Mouse (Mus musculus) CH12.LX (cell line): ENCODE measurements around the gene Tbx10. TPM values are rescaled to one million over a fixed set of nuclear protein-coding genes. Genes with fewer than 3 reads are reported as not detected.

Source experiments
- DNase-seq: peaks from one replicate; pipeline ENCODE4 v3.0.0-alpha.2; 2013; ENCODE audit errors: extremely low read depth
- H3K27ac ChIP-seq: 2 replicates; pipeline ENCODE4 v1.5.1; 2012; ENCODE audit warnings: low read depth, mild to moderate bottlenecking, control low read depth, moderate library complexity; ENCODE audit not compliant: insufficient read depth
- H3K27me3 ChIP-seq: replicated peaks from 2 replicates; pipeline ENCODE3; 2012; ENCODE audit warnings: inconsistent platforms
- H3K36me3 ChIP-seq, 2 experiments: replicated peaks in 1 of 2; 2 replicates each; pipeline versions ENCODE3 to v1.6.1; 2012; ENCODE audit warnings: inconsistent platforms in 1 of 2, low read length in 1 of 2, mild to moderate bottlenecking in 1 of 2, mixed read lengths in 1 of 2, moderate library complexity in 1 of 2; ENCODE audit not compliant: control insufficient read depth in 1 of 2, insufficient read depth in 1 of 2
- H3K4me1 ChIP-seq, 2 experiments: 2 replicates each; pipeline ENCODE4 v1.6.1; 2012; ENCODE audit warnings: inconsistent platforms in 1 of 2, moderate library complexity in 1 of 2; ENCODE audit not compliant: insufficient read depth in 2 of 2, control insufficient read depth in 1 of 2
- H3K4me2 ChIP-seq: 2 replicates; pipeline ENCODE4 v1.6.1; 2012; ENCODE audit warnings: low read depth, mild to moderate bottlenecking, control low read depth; ENCODE audit not compliant: poor library complexity, insufficient read depth, severe bottlenecking
- H3K4me3 ChIP-seq, 3 experiments: fragments of 150-350 bp in 1 of 3; sonication (generic) in 1 of 3; replicated peaks in 1 of 3; 2 replicates each; pipeline versions ENCODE3 to v1.5.1; 2011 to 2012; ENCODE audit warnings: low read depth in 2 of 3, low read length in 2 of 3, mild to moderate bottlenecking in 2 of 3, moderate library complexity in 2 of 3, control low read depth in 1 of 3, improper control_type of control experiment in 1 of 3, inconsistent platforms in 1 of 3, mixed read lengths in 1 of 3; ENCODE audit not compliant: poor library complexity in 1 of 3
- H3K79me2 ChIP-seq: replicated peaks from 2 replicates; pipeline ENCODE4 v1.6.1; 2012; ENCODE audit warnings: mild to moderate bottlenecking, moderate library complexity; ENCODE audit not compliant: control insufficient read depth, poor library complexity, insufficient read depth, severe bottlenecking; ENCODE audit errors: extremely low read depth
- H3K9ac ChIP-seq: 2 replicates; pipeline ENCODE4 v1.6.1; 2012; ENCODE audit warnings: low read depth, mild to moderate bottlenecking, control low read depth, moderate library complexity; ENCODE audit not compliant: insufficient read depth
- H3K9me3 ChIP-seq: replicated peaks from 2 replicates; pipeline ENCODE3; 2012; ENCODE audit warnings: low read length, inconsistent platforms, mixed read lengths
- BHLHE40 ChIP-seq: IDR thresholded peaks from 2 replicates; pipeline ENCODE4 v1.6.1; 2011; ENCODE audit warnings: mild to moderate bottlenecking, low read depth, low read length, improper control_type of control experiment
- CHD1 ChIP-seq: IDR thresholded peaks from 2 replicates; pipeline ENCODE4 v1.6.1; 2012; ENCODE audit warnings: low read depth, low read length, improper control_type of control experiment, inconsistent platforms
- CHD2 ChIP-seq: IDR thresholded peaks from 2 replicates; pipeline ENCODE4 v1.6.1; 2011; ENCODE audit warnings: low read length, improper control_type of control experiment
- CTCF ChIP-seq, 2 experiments: IDR thresholded peaks in 1 of 2; conservative IDR thresholded peaks in 1 of 2; 2 replicates each; pipeline ENCODE4 v1.5.1; 2011 to 2012; ENCODE audit warnings: low read depth in 2 of 2, low read length in 2 of 2, improper control_type of control experiment in 1 of 2, inconsistent platforms in 1 of 2, mild to moderate bottlenecking in 1 of 2, moderate library complexity in 1 of 2
- E2F4 ChIP-seq: IDR thresholded peaks from 2 replicates; pipeline ENCODE4 v1.6.1; 2011; ENCODE audit warnings: low read depth, low read length, improper control_type of control experiment; ENCODE audit not compliant: insufficient replicate concordance
- ELF1 ChIP-seq: IDR thresholded peaks from 2 replicates; pipeline ENCODE4 v1.6.1; 2014; ENCODE audit warnings: low read depth, mild to moderate bottlenecking, inconsistent platforms, low read length, improper control_type of control experiment
- EP300 ChIP-seq: IDR thresholded peaks from 2 replicates; pipeline ENCODE4 v1.6.1; 2011; ENCODE audit warnings: low read length, improper control_type of control experiment
- ETS1 ChIP-seq: conservative IDR thresholded peaks from 2 replicates; pipeline ENCODE4 v1.6.1; 2012; ENCODE audit warnings: low read depth, mild to moderate bottlenecking, inconsistent platforms, low read length, improper control_type of control experiment, moderate library complexity
- GABPA ChIP-seq: IDR thresholded peaks from 2 replicates; pipeline ENCODE4 v1.6.1; 2012; ENCODE audit warnings: low read depth, low read length, improper control_type of control experiment, inconsistent platforms; ENCODE audit not compliant: insufficient replicate concordance
- HCFC1 ChIP-seq: IDR thresholded peaks from 2 replicates; pipeline ENCODE4 v1.6.1; 2012; ENCODE audit warnings: low read depth, mild to moderate bottlenecking, inconsistent platforms, low read length, improper control_type of control experiment
- IRF4 ChIP-seq: IDR thresholded peaks from 2 replicates; pipeline ENCODE4 v1.6.1; 2014; ENCODE audit warnings: low read depth, mild to moderate bottlenecking, inconsistent platforms, low read length, improper control_type of control experiment
- JUN ChIP-seq: IDR thresholded peaks from 2 replicates; pipeline ENCODE4 v1.6.1; 2011; ENCODE audit warnings: low read depth, mild to moderate bottlenecking, low read length, improper control_type of control experiment, moderate library complexity; ENCODE audit not compliant: insufficient read depth
- JUND ChIP-seq: conservative IDR thresholded peaks from 2 replicates; pipeline ENCODE4 v1.6.1; 2011; ENCODE audit warnings: low read depth, low read length, improper control_type of control experiment
- KAT2A ChIP-seq: IDR thresholded peaks from 2 replicates; pipeline ENCODE4 v1.6.1; 2012; ENCODE audit warnings: low read length, improper control_type of control experiment, inconsistent platforms; ENCODE audit not compliant: insufficient replicate concordance
- MAFK ChIP-seq: IDR thresholded peaks from 2 replicates; pipeline ENCODE4 v1.6.1; 2011; ENCODE audit warnings: low read length, improper control_type of control experiment; ENCODE audit not compliant: insufficient replicate concordance
- MAX ChIP-seq: IDR thresholded peaks from 2 replicates; pipeline ENCODE4 v1.6.1; 2011; ENCODE audit warnings: low read length, improper control_type of control experiment
- MAZ ChIP-seq: IDR thresholded peaks from 2 replicates; pipeline ENCODE4 v1.6.1; 2012; ENCODE audit warnings: low read depth, mild to moderate bottlenecking, inconsistent platforms, low read length, improper control_type of control experiment, moderate library complexity
- MEF2A ChIP-seq: IDR thresholded peaks from 2 replicates; pipeline ENCODE4 v1.6.1; 2014; ENCODE audit warnings: low read depth, mild to moderate bottlenecking, inconsistent platforms, low read length, improper control_type of control experiment, borderline replicate concordance
- MXI1 ChIP-seq: IDR thresholded peaks from 2 replicates; pipeline ENCODE4 v1.6.1; 2011; ENCODE audit warnings: mild to moderate bottlenecking, low read depth, low read length, improper control_type of control experiment
- MYC ChIP-seq: IDR thresholded peaks from 2 replicates; pipeline ENCODE4 v1.6.1; 2011; ENCODE audit warnings: low read depth, mild to moderate bottlenecking, improper control_type of control experiment, low read length
- NELFE ChIP-seq: IDR thresholded peaks from 2 replicates; pipeline ENCODE4 v1.6.1; 2011; ENCODE audit warnings: low read depth, low read length, improper control_type of control experiment
- NRF1 ChIP-seq: IDR thresholded peaks from 2 replicates; pipeline ENCODE4 v1.6.1; 2014; ENCODE audit warnings: low read depth, mild to moderate bottlenecking, inconsistent platforms, low read length, improper control_type of control experiment, moderate library complexity
- PAX5 ChIP-seq: IDR thresholded peaks from 2 replicates; pipeline ENCODE4 v1.6.1; 2012; ENCODE audit warnings: low read length, inconsistent platforms, mixed read lengths
- POLR2A ChIP-seq: IDR thresholded peaks from 2 replicates; pipeline ENCODE4 v1.6.1; 2011; ENCODE audit warnings: low read depth, mild to moderate bottlenecking, improper control_type of control experiment, low read length
- POLR2AphosphoS2 ChIP-seq: IDR thresholded peaks from 2 replicates; pipeline ENCODE4 v1.6.1; 2011; ENCODE audit warnings: low read depth, low read length, improper control_type of control experiment
- RAD21 ChIP-seq: IDR thresholded peaks from 2 replicates; pipeline ENCODE4 v1.6.1; 2011; ENCODE audit warnings: low read depth, mild to moderate bottlenecking, low read length, improper control_type of control experiment, moderate library complexity
- RCOR1 ChIP-seq: conservative IDR thresholded peaks from 2 replicates; pipeline ENCODE4 v1.6.1; 2012; ENCODE audit warnings: low read depth, mild to moderate bottlenecking, inconsistent platforms, low read length, improper control_type of control experiment
- SIN3A ChIP-seq: IDR thresholded peaks from 2 replicates; pipeline ENCODE4 v1.6.1; 2012; ENCODE audit warnings: low read length, improper control_type of control experiment, inconsistent platforms
- SMC3 ChIP-seq: IDR thresholded peaks from 2 replicates; pipeline ENCODE4 v1.6.1; 2011; ENCODE audit warnings: low read depth, low read length, improper control_type of control experiment
- TBP ChIP-seq: conservative IDR thresholded peaks from 2 replicates; pipeline ENCODE4 v1.6.1; 2011; ENCODE audit warnings: low read depth, low read length, improper control_type of control experiment
- TCF12 ChIP-seq: IDR thresholded peaks from 2 replicates; pipeline ENCODE4 v1.6.1; 2014; ENCODE audit warnings: low read depth, mild to moderate bottlenecking, inconsistent platforms, low read length, improper control_type of control experiment
- UBTF ChIP-seq: IDR thresholded peaks from 2 replicates; pipeline ENCODE4 v1.6.1; 2012; ENCODE audit warnings: low read depth, mild to moderate bottlenecking, inconsistent platforms, low read length, improper control_type of control experiment, moderate library complexity
- USF1 ChIP-seq: IDR thresholded peaks from 2 replicates; pipeline ENCODE4 v1.6.1; 2014; ENCODE audit warnings: low read depth, mild to moderate bottlenecking, inconsistent platforms, low read length, improper control_type of control experiment
- USF2 ChIP-seq: conservative IDR thresholded peaks from 2 replicates; pipeline ENCODE4 v1.6.1; 2011; ENCODE audit warnings: low read depth, low read length, improper control_type of control experiment
- ZC3H11A ChIP-seq: IDR thresholded peaks from 2 replicates; pipeline ENCODE4 v1.6.1; 2012; ENCODE audit warnings: low read depth, mild to moderate bottlenecking, inconsistent platforms, low read length, improper control_type of control experiment
- ZKSCAN1 ChIP-seq: IDR thresholded peaks from 2 replicates; pipeline ENCODE4 v1.6.1; 2012; ENCODE audit warnings: low read depth, inconsistent platforms, low read length, improper control_type of control experiment, borderline replicate concordance
- ZMIZ1 ChIP-seq: IDR thresholded peaks from 2 replicates; pipeline ENCODE4 v1.6.1; 2012; ENCODE audit warnings: low read depth, mild to moderate bottlenecking, inconsistent platforms, low read length, improper control_type of control experiment
- ZNF384 ChIP-seq: IDR thresholded peaks from 2 replicates; pipeline ENCODE4 v1.6.1; 2012; ENCODE audit warnings: low read depth, low read length, improper control_type of control experiment, inconsistent platforms
- dilution Hi-C: fragments of 300-500 bp; cut with MboI; formaldehyde crosslinking; loops from 2 replicates; pipeline ENCODE4 v1.14.3; 2020; ENCODE audit warnings: low sequenced_read_pairs; ENCODE audit not compliant: extremely low pct_unique_long_range_greater_than_20kb, extremely low pct_ligation_motif_present
- in situ Hi-C: fragments of 300-500 bp; cut with MboI; formaldehyde crosslinking; loops from 3 replicates; pipeline ENCODE4 v1.14.3; 2019; ENCODE audit warnings: low sequenced_read_pairs, low pct_ligation_motif_present, low pct_unique_long_range_greater_than_20kb, mixed read lengths
- polyA plus RNA-seq: library from polyadenylated mRNA; unstranded; fragments of >175 nt; gene quantifications from 2 replicates; pipeline ENCODE4 v1.2.1, GENCODE M21; 2012; ENCODE audit warnings: low read depth; ENCODE audit not compliant: insufficient read length
- total RNA-seq, 2 experiments: library from RNA; depleted of rRNA; stranded (reverse); fragments of 300-350 nt in 1 of 2; fragments of >200 nt in 1 of 2; gene quantifications; 2 replicates each; pipeline ENCODE4 v1.2.3; 2012 to 2014

Gene Tbx10
- total and polyA plus RNA-seq, 3 experiments, result not detected

DNA sequence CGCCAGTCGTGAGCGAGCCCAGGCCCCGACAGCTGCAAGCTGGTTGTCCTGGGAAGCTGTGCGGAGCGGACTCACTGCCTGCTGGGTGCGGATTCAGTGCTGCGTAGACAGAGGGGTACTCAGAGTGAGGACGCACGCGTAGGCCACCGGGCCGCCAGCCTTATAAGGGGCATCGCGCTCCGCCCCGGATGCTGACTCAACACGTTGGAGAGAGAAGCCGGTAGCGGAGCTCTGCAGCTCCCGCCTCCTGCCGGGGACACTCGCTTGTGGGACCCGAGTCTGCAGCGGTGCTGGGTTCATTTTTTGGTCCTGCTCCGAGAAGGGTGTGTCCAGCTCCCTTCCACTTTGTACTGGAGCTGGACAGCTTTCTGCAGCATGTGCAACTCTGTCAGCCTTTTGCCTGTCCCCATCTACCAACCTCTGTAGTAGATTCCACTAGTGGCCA, 45.3 kb downstream of the Tbx10 start, which contains the start of gene Gstp1:
Gene Gstp1 (minus strand): TSS at position 198 of the 445 bp plus-strand sequence.
- H3K9me3 ChIP-seq, result no peaks in the 10 kb centered on the region
- peaks cover 10 to 25% of the 10 kb centered on the region in 2 experiments for H3K4me1 ChIP-seq
- peak within 1 kb of the TSS; percentile 76 for H3K9ac ChIP-seq
- H3K27ac ChIP-seq, result 0 out of 2 replicates have a peak within 1 kb of the TSS, but pooled peaks have one; percentile 22
- DNase-seq, result peak; percentile 89
- dilution Hi-C loops (no loop called here), in situ Hi-C loops (no loop called here)
- H3K4me2 ChIP-seq, result peak within 1 kb of the TSS; percentile 94
- TF ChIP-seq KAT2A (peak; percentile 54; the same call in 1 of the 2 replicates), POLR2AphosphoS2 (peak; percentile 77; the same call in 1 of the 2 replicates), GABPA (no peak), NELFE (peak; percentile 97), MXI1 (peak; percentile 81; the same call in 1 of the 2 replicates), JUN (no peak), TCF12 (peak; percentile 92), MAFK (peak; percentile 93), TBP (peak; percentile 97), SIN3A (0 out of 2 replicates have a peak, but pooled peaks have one; percentile 37), JUND (no peak), USF1 (no peak), POLR2A (peak; percentile 98), ETS1 (no peak), HCFC1 (peak; percentile 67; the same call in 1 of the 2 replicates), CHD2 (no peak), EP300 (no peak), BHLHE40 (peak; percentile 69), RCOR1 (no peak), RAD21 (no peak), UBTF (no peak), PAX5 (no peak), E2F4 (no peak), ELF1 (peak; percentile 76), MEF2A (peak; percentile 60; the same call in 1 of the 2 replicates), CTCF (conservative IDR thresholded peaks at IDR 0.05 in 1 of 2, IDR thresholded peaks at IDR 0.05 in 1 of 2; ENCODE audit: low read depth in 2 of 2, low read length in 2 of 2) (peak in 1 of 2 experiments; percentile 3; a peak in 1 of 4 replicates), IRF4 (peak; percentile 54), ZC3H11A (no peak), ZNF384 (no peak), SMC3 (no peak), MAZ (0 out of 2 replicates have a peak, but pooled peaks have one; percentile 29), ZKSCAN1 (no peak), NRF1 (peak; percentile 76), ZMIZ1 (peak; percentile 92), USF2 (no peak), CHD1 (no peak), MYC (peak; percentile 66; the same call in 1 of the 2 replicates), MAX (peak; percentile 83)
- no peaks in the 10 kb centered on the region for H3K27me3 ChIP-seq
- H3K79me2 ChIP-seq, result peaks cover 4% of the 10 kb centered on the region; the same call in 1 of the 2 replicates
- H3K4me3 ChIP-seq, result peak within 1 kb of the TSS; percentile 70 to 92 (median 76)
- peaks cover 4 to 15% of the 10 kb centered on the region in 2 experiments for H3K36me3 ChIP-seq
